Mouse (Mus musculus) monocyte, adult 5-6 weeks (primary cell): ENCODE results near the gene Ptcra. TPM values are rescaled to one million over a fixed set of nuclear protein-coding genes. Genes with fewer than 3 reads are reported as not detected.

Source experiments
- ATAC-seq: fragments of 153-309, 156-312 bp; replicated peaks from 2 replicates; pipeline ENCODE4 v1.8.0; 2017; ENCODE audit warnings: mild to moderate bottlenecking; ENCODE audit not compliant: low TSS enrichment, insufficient number of reproducible peaks, severe bottlenecking, poor library complexity, low FRiP score
- total RNA-seq: library from RNA; stranded (forward); fragments of 200-1000, 200-491, 200-594 nt; gene quantifications from 3 replicates; pipeline ENCODE4 v1.2.3, GENCODE M21; 2017

Ptcra gene
- total RNA-seq, 1 experiment from 2014 or later: 0.38 TPM

DNA sequence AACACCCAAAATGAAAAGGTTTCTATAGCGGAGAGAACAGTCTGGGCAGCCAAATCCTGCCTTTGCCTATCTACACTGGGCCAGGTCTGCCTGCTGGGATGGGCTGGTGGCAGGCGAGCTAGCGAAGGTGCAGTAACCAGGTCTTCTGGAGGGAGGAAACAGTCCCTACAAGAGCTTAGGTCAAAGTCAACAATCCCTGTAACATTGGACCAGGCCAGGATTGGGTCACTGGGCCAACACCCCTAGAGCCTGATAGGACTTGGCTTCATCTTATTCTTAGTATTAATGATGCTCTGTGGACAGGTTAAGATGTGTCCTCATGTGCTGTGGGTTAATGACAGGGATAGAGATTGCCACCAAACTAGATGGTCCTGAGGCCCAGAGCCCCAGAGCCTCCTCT, 29.5 kb downstream of the Ptcra start:
- no peak for ATAC-seq

DNA sequence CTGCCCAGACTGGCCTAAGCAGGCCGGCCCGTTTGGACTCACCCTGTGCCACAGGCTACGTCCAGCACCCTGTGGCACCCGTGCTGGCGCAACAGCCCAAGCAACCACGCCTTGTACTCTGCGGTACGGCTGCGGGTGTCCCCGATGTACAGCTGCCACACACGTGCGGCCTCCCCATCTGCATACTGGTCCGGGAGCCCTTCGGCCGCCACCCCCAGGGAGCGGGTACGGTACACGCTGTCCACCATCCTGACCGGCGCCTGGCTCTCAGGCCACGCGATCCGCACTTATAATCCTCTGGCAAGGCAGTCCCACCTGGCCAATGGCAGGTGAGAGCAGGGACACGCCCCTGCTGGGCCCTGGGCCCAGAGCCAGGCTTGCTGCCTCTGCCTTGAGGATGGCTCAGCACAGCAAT, 34.6 kb downstream of the Ptcra start, which contains the start of gene Gnmt:
Gene Gnmt, minus strand, starts transcription at position 265 of the 415 bp plus-strand sequence.
- no peak; the same call in 1 of the 2 replicates for ATAC-seq

DNA sequence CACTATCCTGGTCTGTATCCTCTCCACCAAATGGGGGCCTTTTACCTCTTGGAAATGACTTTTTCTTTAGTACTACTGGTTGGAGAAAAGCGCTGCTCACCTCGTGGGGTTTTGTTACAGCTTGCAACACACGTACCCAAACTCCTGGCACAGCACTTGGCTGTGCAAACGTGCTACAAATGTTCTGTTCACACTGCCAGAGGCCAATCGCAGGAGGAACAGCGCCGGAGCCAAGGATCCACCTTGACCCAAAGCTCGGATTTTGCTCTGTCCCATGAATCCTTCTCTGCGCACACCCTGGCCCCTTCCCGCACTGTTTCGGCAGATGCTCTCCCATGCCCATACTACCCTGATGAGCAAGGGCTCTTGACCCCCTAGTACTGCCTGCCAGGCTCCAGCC, 35.0 kb downstream of the Ptcra start:
- no peak for ATAC-seq

DNA sequence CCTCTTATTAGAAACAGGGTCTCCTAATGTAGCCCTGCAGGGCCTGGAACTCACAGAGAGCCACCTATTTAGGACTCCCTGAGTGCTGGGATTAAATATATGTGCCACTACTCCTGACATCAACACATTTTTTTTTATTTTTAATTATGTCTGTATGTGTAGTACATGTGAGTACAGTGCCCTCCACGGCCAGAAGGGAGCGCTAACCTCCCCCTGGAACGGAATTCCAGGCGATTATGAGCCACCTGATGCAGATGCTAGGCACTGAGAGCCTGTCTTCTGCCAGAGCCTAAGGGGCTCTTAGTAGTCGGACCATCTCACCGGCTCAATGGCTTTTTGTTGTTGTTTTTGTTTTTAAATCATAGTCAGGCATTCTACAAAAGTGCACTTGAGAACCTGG, 35.5 kb downstream of the Ptcra start:
- ATAC-seq: no peak

DNA sequence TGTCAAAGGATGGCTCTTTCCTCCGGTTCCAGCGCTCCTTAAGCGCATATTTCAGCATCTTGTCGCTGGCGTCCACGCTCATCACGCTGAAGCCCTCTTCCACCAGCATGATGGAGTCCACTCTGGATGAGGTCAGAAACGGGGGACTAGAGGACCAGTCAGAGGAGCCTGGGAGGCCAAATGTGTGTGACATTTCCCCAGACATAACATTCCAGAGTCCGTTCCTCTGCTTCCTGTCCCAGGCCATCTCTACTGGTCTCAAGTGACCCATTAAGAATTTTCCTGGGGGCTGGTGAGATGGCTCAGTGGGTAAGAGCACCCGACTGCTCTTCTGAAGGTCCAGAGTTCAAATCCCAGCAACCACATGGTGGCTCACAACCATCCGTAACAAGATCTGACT, 36.2 kb downstream of the Ptcra start:
- ATAC-seq: no peak

DNA sequence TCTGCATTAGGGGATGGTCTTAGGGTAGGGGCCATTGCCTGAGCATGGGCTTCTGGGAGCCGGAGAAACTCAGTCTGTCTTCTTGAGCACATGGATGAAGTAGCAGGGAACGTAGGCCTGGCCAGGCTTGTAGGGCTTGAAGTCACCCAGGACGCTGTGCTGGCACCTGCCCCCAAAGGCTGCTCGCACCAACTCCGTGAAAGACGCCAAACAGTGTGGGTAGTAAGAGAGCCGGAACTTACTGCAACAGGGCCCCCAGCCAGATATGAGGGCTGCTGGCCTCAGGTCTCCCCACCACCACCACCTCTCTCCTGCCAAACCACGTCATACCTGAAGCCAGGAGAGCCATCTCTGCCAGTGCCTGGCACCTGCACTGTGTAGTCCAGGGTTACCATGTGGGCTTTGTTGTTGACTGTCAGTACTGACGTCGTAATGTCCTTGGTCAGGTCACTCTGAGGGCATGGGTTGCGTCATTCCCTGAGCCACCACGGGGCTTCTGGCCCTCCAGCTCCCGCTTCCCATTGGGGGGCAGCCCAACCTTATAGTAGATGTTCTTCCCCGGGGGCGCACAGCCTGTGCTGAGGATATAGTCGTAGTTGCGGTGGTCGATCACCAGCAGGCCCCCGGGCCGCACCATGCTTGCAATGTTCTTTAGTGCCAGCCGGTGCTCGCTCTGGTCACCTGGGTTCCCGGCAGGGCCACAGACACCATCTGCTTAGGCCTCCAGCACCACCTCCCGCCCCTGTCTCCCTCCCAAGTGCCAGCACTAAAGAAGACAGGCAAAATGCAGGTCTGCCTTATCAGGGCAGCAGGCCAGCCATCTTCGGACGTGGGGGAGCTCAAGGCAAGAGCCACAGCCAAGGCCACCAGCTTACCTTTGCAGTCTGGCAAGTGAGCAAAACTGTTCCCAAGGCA, 37.5 kb downstream of the Ptcra start:
- ATAC-seq: no peak

DNA sequence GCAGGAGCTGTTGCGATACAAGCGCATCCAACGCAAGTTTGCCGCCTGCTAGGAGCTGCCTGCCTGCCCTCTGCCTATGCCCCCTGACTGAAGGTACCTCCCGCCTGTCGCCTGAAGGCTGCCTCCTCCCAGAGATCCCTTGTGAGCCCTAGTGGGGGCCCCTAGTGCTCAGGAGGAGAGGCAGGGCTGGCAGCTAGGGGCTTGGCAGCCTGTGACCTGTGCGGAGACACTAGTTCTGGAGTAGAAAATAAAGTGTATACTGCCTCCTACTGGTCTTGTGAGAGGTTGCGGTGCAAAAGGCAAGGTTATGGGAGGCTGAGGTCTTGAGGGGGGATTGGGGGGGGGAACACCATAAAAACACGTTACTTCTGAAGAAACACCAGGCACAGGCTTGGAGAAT, 38.2 kb downstream of the Ptcra start:
- ATAC-seq: no peak

DNA sequence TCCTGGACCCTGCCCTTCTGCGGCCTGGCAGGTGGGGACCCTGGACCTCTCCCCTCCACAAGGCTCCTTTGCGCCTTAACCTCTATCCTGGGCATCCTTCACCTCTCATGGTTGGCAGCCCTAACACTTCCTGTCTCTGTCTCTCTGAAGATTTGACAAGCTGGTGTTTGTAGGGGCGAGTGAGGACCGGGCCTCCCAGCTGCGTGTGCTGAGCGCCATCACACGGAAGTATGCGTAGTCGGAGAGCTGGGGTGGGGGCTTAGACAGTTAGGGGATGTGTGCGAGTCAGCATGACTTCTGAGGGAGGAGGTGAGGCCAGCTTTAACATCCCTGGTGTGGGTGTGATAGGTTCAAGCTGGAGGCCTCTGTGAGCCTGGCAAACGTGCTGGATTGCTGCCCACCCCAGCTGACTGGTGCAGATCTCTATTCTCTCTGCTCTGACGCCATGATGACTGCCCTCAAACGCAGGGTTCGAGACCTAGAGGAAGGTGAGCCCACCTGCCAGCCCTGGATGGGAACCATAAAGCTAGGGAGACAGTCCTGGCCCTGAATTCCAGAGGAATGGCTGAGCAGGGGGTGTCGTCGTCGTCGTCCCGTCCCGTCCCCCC, 38.9 kb downstream of the Ptcra start:
- ATAC-seq: no peak

DNA sequence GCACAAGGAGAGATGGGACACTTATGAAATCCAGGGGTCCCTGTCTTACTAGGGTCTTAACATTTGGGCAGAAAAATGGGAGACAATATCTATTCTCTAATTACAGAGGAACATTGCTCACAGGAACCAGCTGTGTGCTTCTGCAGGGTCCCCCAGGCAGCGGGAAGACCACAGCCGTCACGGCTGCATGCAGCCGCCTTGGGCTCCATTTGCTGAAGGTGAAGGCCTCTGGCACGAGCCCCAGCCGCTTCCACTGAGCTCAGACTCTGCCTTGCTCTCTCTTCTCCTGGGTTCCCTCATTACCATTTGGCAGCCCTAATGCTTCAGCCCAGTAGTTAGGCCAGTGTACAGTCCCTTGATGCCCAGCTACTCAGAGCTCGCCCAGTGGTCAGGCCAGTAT, 42.4 kb downstream of the Ptcra start:
- ATAC-seq: no peak

DNA sequence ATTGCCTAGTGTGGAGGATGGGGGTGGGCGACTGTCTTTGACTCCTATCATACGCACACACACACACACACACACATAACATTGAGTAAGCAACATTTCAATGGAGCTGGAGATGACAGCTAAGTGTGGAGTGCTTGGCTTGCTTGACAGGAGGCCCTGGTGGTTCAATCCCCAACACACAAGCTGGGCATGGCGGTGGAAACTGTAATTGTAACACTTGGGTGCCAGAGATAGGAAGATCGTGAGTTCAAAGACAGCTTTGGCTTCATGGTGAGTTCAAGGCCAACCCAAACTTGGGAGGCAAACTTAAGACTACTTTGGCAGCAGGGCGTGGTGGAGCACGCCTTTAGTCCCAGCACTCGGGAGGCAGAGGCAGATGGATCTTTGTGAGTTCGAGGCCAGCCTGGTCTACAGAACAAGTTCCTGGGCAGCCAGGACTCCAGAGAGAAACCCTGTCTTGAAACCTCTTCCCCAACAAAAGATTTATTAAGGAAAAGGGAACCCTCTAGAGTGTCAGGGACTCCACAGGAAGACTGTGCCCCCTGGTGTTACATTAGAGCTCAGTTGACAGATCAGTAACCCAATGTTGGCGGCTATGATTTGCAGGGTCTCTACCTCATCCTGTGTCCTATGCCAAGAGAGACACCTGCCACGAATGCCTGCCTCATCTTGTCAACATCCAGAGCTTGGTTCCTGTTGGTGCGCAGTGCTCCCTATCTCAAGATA, 48.6 kb downstream of the Ptcra start:
- ATAC-seq: no peak

DNA sequence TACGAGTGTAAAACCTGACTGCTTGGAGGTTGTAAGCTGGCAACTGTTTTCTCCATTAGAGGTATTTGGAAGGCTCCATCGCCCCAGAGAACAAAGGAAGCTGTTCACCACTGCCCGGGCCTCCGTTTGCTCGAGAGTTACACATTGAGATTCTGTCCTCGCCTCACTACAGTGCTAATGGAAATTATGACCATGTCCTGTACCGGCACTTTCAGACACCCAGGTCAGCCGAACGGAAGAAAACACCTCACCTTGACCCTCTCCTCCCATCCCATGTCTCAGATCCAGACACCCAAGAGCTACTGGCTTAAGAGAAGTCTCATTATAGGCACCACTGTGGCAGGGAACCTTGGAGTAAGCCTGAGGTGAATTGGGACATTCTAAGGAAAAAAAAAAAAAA, 49.7 kb downstream of the Ptcra start:
- no peak for ATAC-seq

DNA sequence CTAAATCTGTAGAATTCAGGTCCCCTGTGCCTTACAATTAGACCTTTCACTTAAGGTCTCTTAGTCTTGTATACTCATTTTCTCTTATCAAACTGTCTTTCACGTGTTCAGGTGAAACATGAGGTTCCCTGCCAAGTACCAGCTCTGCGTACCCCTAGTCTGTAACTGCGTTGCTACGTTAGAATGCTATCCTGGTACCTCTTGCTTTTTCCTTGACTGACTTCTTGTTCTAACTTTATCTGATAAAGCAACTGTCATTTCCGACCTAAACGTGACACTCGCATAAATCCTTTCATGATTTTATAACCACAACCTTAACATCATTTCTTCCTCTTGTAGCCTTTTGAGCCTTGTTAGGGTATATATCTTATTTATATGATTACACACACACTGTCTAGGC, 51.1 kb downstream of the Ptcra start:
- ATAC-seq: no peak

DNA sequence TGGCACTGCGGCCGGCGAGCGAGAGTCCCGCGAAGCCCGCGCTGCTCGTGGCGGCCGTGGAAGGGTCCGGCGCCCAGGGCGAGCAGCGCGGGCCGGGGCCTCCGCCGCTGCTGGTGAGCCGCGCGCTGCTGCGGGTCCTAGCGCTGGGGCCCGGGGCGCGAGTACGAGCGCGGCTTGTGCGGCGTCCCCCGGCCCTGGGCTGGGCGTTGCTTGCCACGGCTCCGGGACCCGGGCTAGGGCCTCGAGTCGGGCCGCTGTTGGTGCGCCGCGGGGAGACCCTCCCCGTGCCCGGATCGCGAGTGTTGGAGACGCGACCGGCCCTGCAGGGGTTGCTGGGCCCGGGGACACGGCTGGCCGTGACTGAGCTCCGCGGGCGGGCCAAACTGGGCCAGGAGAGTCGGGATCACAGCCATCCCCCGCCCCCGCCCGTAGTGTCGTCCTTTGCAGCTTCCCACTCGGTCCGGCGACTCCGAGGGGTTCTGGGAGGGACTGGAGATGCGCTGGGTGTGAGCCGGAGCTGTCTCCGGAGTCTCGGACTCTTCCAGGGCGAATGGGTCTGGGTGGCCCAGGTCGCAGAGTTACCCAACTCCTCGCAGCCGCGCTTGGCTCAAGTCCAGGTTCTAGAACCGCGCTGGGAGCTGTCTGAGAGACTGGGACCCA, 51.8 kb downstream of the Ptcra start:
- no peak for ATAC-seq

DNA sequence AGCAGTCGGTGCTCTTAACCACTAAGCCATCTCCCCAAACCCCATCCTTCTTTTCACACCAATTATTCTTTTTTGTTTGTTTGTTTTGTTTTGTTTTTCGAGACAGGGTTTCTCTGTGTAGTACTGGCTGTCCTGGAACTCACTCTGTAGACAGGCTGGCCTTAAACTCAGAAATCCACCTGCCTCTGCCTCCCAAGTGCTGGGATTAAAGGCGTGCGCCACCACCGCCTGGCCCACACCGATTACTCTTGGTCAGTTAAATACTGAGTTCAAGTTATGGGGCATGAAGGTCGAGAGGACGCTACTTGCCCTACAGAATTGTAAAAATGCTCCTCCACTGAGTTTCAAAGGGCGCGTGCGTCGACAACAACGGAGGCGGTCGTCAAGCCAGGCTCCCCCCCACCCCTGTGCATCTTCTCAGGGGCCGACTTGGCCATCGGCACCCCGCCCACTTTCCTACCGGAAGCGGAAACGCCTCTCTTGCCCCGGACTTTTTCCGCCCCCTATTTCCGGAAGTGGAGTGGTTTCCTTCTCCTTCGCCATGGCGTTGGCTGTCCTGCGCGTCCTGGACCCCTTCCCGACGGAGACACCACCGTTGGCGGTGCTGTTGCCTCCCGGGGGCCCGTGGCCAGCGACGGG, 52.4 kb downstream of the Ptcra start, which contains the start of gene Pex6:
Gene Pex6, plus strand, starts transcription at position 505 of the 639 bp plus-strand sequence.
- peak; percentile 95 for ATAC-seq

DNA sequence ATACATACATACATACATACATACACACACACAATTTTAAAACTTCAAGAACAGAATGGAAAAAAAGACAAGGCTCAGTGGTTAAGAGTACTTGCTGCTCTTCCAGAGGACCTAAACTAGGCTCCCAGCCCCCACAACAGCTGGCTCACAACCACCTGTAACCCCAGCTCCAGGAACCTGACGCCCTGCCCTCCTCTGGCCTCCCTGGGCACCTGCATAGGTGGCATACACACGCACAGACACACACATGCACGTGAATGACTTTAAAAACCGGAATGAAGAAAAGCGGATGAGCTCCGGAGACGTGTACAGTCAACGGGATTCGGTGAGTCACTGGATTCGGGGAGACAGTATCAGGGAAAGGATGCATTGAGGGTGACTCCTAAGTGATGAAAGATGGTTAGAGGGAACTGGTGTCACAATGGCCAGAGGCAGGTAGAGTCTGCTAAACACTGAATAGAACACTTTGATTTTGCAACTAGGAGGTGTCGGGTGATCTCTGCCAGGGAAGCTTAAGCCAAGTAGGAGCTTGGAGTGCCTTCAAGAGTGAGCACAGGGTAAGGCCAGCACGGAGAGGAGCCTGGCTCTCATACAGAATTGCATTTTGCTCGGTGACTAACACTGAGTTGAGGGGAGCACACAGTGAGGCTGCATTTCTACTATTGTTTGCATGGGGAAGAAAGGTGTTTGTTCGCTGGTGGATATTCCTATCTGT, 57.0 kb downstream of the Ptcra start:
- ATAC-seq: no peak
